Mouse (Mus musculus) lung, postnatal 25 days (tissue): ENCODE data around the gene Olfr550.
A peak's percentile ranks its signal among the peaks of the same experiment; 100 is the strongest.
"Not testable (repeated sequence)": the region's sequence is repeated elsewhere in the genome, so short reads cannot be mapped to it uniquely, and the experiment has no call there.

ENCODE experiments used
- DNase-seq: peaks from one replicate; pipeline ENCODE4 v3.0.0; 2022; ENCODE audit warnings: low spot score

Olfr550 gene

GRCm38 (mm10) chr7:102571142-102571541 lies at the start of gene Olfr550:
TSS of gene Olfr550 (plus strand) at chr7:102571442.
- no peak for DNase-seq

GRCm38 (mm10) chr7:102529052-102529451 lies 42.2 kb upstream of the Olfr550 start:
- no peak for DNase-seq

DNA sequence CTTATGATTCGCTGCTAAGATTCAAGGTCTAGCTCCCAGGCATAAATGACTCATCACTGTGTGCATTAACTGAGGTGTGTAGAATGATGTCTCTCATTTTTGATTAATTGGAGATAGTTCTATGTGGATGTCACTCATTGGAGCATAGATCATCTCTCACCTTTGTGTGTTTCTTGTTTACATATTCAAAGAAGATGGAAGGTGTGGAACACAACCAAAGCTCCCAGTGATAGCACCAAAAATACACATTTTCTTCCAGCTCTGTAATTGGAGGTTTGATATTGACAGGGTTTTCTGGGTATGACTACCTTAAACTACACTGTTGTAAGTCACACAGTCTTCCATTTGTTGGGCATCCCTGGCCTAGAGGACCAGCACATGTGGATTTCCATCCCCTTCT lies 36.8 kb upstream of the Olfr550 start, which contains the start of gene Olfr547:
Gene Olfr547 (plus strand): TSS at position 301 of the 400 bp plus-strand sequence.
- DNase-seq, result no peak

- DNase-seq, result no peak
Observed at GRCm38 (mm10) chr7:102540596-102540995, 30.6 kb upstream of the Olfr550 start, which contains the start of gene Olfr548-ps1. TSS of gene Olfr548-ps1 (plus strand) at chr7:102540896.

DNA sequence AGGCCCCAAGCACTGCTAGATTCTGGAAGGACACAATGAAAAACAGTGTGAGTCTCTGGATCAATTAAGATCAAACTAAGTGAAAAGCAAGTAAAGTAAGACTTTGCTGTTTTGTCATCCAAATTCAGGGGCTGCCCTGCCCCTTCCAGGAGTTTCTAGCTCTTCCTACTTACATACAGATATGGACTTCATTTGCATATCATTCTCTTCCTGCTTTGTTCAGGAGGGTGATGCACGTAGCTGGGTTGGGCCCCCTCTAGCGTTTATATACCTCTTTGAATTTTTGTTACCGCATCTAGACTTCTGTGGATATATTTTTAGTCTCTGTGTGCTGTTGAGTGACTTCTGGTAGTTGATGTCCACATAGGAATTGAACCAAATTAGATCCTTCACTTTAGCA lies 30.0 kb upstream of the Olfr550 start:
- DNase-seq, result no peak

DNA sequence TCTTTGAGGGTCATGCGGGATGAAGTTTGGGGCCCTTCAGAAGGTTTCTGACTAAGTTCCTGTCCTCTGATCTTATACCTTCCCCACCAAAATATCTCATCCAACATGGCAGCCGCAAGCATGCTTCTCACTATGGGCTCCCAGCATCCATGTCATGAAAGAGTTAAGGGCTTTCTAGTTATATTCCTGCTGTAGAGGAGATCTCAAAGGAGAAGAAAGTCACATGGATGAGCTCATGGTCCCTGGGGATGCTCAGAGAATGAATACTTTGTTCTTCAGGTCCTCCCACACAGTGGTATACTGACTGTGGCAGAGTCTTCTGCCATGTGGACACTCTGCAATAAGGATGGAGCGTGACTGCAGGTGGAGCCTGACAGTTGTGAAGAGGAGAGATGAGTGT lies 21.7 kb upstream of the Olfr550 start, which contains the start of gene Olfr549:
Gene Olfr549 (plus strand): TSS at position 301 of the 400 bp plus-strand sequence.
- DNase-seq, result no peak

DNA sequence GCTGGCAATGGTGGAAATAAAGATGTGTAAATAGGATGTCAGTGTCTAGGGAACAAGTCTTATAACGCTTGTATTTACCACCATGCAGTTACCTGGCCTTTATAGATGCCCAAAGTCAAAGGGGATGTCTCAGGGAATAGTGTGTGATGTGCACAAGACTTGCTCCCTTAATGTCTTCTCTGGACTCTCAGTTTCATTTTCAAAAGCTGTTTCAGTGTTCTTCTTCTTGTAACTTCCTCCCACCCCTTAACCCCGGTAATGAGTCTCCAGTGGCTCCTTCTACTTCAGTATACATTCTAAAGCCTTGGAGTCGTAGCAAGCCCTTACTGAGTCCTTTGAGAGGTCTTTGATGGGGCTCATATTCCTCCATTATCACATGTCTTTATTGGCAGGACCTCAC lies 18.0 kb upstream of the Olfr550 start:
- no peak for DNase-seq

DNA sequence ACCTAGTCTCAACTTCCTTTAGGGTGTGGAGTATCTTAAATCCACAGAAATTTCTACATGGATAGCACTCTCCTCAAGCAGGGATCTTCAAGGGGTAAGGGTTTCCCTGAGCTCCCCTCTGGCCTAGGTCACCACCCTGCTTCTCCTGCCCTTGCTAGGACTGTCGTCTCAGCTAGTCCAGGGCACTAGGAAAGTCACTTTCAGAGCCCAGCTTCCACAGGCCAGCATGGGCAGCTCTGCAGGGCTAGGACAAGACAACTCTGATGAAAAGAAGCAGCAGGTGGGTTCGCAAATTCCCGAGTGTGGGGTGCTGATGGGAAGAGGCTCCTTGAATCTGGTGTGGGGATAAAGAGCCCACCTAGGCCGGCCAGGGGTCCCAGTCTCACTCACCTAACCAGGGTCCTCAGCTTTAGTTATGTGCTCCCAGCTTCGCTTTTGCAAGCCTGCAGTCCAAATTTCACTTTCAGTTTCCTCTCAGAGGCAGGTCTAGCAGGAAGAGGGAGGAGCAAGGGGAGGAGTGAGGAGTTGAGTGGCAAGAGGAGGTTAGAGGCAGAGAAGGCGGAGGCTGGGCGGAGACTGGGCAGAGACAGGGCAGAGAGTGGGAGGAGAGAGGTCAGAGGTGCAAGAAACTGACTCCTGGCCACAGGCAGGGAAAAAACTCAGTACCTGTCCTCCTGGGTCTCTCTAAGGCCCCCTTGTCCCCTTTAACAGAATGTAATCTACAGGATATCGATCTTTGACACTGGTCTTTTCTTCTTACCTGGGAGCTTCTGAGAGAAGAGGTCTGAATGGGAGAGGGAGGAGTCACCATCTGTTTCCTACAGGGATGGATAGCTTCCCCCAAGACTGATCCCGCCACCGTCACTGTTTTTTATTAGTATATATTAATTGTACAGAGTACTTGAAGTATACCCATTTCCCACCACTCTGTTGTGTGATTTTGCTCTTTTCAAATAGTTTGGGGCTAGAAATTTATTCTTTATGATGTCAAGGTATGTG lies 5.9 kb upstream of the Olfr550 start, which contains the start of gene Trim21:
Gene Trim21 (minus strand): TSS at position 488 of the 999 bp plus-strand sequence.
- peak; percentile 96 for DNase-seq

DNA sequence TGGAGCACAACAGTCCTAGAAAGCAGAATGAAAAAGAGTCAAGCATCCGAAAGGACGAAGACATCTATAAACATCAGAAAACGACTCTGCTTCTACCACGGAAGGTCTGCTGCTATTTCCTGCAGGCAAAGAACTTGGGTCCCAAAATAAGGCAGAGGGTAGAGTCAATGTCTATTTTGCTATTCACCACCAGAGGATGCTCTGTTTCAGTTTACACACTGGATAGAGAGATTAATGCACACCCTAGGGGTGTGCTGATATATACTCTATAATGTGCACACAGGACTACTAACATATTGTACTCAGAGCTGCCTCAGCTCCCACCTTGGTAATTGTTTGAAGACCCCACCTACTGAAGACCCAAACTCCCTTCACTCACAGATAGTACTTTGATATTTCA lies 5.0 kb upstream of the Olfr550 start:
- DNase-seq, result no peak

GRCm38 (mm10) chr7:102573174-102573830 lies 2.1 kb downstream of the Olfr550 start:
- DNase-seq, result no peak

GRCm38 (mm10) chr7:102575998-102576397 lies 4.8 kb downstream of the Olfr550 start:
- no peak for DNase-seq

GRCm38 (mm10) chr7:102591786-102592185 lies 20.5 kb downstream of the Olfr550 start, which contains the start of gene Olfr551:
TSS of gene Olfr551 (minus strand) at chr7:102591886.
- no peak for DNase-seq

- DNase-seq, result no peak
Observed at GRCm38 (mm10) chr7:102597378-102598031, 26.3 kb downstream of the Olfr550 start, which contains the start of gene Olfr552. TSS of gene Olfr552 (plus strand) at chr7:102597770.

- no peak for DNase-seq
Observed at GRCm38 (mm10) chr7:102618118-102618517, 46.9 kb downstream of the Olfr550 start, which contains the start of gene Olfr553. TSS of gene Olfr553 (minus strand) at chr7:102618218.

DNA sequence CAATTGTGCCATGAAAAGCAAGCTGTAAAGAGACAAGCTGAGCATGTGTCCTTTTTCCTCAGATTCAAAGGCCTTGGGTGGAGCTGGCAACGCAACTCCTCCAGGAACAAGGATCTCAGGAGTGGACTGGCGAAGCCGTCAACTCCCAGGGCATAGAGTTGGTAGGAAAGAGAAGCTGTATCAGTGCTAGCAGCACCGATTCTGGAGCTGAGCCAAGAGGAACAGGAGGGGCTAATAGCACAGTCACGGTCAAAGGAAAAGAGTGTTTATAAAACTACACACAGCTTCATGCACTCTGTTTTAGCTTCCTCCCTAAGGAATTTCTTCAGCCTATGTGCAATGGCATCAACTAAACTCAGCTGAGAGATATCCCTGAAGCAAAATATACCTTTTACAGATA lies 48.4 kb downstream of the Olfr550 start:
- peak; percentile 54 for DNase-seq

- DNase-seq, result not testable (repeated sequence)
Observed at GRCm38 (mm10) chr7:102620368-102620767, 49.1 kb downstream of the Olfr550 start.
